Mouse (Mus musculus) brain, embryonic 14.5 days (tissue): Measurements from ENCODE around the gene Eya3.

Source experiments
- CTCF ChIP-seq: fragments of 200-500 bp; IDR thresholded peaks from 2 replicates; pipeline ENCODE4 v1.5.1; 2012; ENCODE audit warnings: inconsistent platforms, mild to moderate bottlenecking, moderate library complexity, borderline replicate concordance; ENCODE audit not compliant: insufficient read depth, insufficient read length; ENCODE audit errors: extremely low read depth
- POLR2A ChIP-seq: fragments of 200-500 bp; IDR thresholded peaks from 2 replicates; pipeline ENCODE4 v1.6.1; 2012; ENCODE audit warnings: mild to moderate bottlenecking, inconsistent platforms, borderline replicate concordance; ENCODE audit not compliant: poor library complexity, insufficient read depth, insufficient read length, severe bottlenecking; ENCODE audit errors: extremely low read depth

DNA sequence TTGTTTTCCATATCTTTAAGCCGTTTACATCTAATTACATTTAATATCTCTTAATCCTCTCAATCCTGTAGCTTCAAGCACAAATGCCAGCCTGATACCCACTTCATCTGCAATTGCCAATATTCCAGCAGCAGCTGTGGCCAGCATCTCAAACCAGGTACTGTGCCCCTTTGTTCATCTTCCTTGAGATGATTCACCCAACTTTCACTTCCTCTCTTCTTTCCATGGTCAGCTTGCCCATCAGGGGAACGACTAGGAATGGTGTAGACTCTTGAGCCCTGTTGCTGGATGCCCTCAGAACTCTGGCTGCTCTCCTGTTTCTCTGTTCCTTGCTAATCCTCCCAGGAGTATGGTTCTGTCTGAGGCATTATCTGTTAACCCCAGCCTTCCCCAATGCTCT lies 50.8 kb downstream of the Eya3 start:
- TF ChIP-seq POLR2A (no peak), CTCF (no peak)
